Mouse (Mus musculus) left cerebral cortex, postnatal 14 days (tissue): Measurements from ENCODE around the gene Saal1. TPM values are rescaled to one million over a fixed set of nuclear protein-coding genes. Genes with fewer than 3 reads are reported as not detected.
A peak's percentile ranks its signal among the peaks of the same experiment; 100 is the strongest.
"Not testable (repeated sequence)": the region's sequence is repeated elsewhere in the genome, so short reads cannot be mapped to it uniquely, and the experiment has no call there.

Experiments
- DNase-seq, 2 experiments: peaks; one replicate each; pipeline ENCODE4 v3.0.0; 2021 to 2022; ENCODE audit warnings: low spot score in 2 of 2, mixed read lengths in 1 of 2
- intact Hi-C: fragments of 180-260 bp; cut with DNase I; formaldehyde crosslinking; loops from one replicate; pipeline ENCODE4 v1.15.1; 2025
- total RNA-seq, 2 experiments: library from RNA; stranded (reverse); gene quantifications; 2 replicates each; pipeline ENCODE4 v1.2.3; 2021

Saal1 gene
- total RNA-seq, 2 experiments from 2014 or later: 7.2 to 8.5 TPM

DNA sequence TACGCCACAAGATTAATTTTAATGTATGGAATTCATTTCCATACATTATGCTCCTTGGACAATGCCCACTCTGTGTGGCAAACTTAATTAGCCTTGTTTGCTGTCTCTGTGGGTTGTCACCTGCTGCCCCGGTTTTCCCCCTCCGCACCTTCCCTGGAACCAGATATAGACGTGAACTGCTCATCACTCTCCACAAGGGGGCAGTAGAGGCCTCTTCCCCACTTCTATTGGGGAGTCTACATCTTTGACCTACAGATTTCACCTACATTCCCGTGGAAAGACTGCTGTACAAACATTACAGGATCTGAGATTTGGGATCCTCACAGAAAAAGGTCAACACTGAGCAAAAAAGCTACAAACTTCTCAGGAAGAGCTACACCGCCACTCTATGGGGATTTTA, 4.0 kb upstream of the Saal1 start:
- peak; percentile 23 to 66 for DNase-seq
- intact Hi-C loops: loop anchor here (2.0 to 5.0 kb wide), 2 partner anchors 54 to 77 kb away; partner anchors contain the start of gene Sergef

DNA sequence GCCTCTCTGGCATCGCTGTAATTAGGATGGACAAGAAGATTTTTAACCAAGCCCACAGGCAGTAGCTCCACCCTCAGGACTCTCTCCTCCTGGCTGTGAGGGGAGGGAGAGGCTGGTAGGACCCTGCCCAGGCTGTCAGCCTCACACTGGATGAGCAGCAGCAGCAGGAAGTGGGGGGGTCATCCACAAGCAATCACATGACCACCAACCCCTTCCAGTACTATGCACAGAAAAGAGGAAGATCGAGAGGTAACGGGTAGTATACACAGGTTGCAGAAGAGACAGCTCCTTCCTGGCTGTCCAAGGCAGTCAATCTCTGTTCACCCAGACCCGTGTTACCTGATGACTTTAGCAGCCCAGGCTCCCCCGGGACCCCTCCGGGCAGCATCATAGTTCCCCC, 1.8 kb upstream of the Saal1 start:
- intact Hi-C loops: loop anchor here (5.0 kb wide), 1 partner anchor 75 kb away; the partner anchor contains the start of gene Sergef
- DNase-seq: no peak

DNA sequence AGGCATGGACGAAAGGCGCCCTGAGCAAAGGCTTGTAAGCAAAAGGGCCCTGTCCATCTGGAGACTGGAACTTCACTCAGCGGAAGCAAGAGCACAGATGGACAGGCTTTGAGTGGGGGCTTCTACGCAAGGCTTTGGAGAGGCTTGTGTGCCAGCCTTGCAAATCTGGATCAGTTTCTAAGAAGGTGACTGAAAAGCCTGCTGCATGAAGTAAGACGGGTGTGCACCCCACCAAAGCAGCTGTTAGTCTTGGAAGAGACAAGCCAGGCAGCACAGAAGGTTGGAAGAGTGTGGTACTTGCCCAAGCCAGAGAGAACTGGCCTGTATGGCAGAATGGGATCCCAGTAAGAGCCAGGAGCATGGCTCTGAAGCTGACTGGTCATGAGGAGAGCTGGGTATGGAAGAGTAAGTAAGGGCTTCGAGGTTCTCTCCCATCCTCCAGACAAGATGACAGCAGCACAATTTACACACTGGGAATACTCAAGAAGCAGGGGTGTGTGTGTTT, 9.9 kb downstream of the Saal1 start:
- intact Hi-C loops: no loop called here
- no peak for DNase-seq

DNA sequence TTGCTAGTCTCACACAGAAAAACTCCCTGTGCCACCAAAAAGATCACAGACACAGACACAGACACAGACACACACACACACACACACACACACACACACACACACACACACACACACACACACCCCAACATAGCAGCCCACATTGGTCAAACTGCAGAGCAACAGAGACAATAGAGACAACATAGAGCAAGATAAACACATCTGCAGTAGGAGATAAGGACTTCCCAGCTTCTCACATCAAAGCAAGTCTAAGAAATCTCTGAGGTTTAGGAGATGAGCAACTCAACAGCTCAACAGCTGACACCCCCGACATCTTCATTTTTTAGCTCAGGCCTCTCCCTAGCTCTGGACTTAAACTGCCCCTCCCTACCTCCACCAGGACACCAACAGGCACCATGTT, 13.7 kb downstream of the Saal1 start:
- intact Hi-C loops: no loop called here
- no peak for DNase-seq

DNA sequence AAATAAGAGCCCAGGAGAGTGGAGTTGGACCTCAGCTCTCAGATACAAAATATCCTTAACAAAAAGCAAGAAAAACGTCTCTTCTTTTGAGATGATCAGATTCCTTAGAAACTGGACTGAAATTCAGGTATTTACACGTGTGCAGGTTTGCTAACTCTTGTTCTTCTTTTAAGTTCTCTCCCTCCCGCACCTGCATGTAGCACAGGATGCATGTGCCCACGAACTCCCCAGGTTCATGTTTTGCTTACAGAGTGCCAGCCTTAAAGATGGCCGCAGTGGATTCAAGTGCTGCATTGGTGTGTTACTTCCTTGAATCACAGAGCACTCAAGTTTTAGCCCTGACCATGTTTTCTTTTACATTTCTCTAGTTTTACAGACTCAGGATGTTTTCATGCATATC, 23.7 kb downstream of the Saal1 start:
- intact Hi-C loops: no loop called here

DNA sequence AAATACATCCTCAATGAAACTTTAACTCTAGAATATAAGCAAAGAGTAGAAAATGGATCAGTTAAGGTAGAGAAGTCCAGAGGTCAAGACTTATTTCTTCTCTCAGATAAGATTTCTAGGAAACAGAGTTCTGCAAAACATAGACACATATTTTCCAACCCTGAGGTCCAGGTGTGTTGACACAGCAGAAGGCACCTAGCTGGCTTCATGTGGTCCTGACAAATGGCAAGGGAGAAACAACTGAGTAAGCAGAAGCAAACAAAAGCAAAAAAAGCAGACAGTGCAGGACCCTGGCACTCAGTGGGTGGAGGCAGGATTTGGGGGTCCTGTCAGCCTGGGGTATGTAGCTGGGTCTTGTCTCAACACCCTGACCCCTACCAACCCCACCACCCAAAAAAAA, 29.7 kb downstream of the Saal1 start:
- no peak for DNase-seq
- intact Hi-C loops: no loop called here

More for the DNA sequence above, 23.7 kb downstream of the Saal1 start:
- DNase-seq: no peak

DNA sequence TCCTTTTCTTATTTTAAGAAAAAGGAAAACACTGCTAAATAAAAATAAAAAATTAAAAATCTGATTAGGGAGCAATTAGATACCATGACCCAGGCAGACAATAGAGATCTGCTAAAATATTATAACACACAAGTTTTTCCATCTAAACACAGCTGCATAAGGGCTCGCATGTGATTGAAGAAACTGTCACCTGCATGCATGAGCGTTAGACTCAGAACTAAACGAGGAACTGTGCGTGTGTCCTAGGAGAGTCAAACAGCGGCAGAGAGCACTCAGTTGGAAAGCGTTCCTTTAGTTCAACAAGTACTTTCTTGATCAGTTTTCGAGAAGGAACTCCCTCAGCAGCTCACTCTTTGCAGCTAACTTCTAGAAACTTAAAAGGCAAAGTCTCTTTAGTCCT, 31.4 kb downstream of the Saal1 start:
- intact Hi-C loops, DNase-seq: not testable (repeated sequence)

DNA sequence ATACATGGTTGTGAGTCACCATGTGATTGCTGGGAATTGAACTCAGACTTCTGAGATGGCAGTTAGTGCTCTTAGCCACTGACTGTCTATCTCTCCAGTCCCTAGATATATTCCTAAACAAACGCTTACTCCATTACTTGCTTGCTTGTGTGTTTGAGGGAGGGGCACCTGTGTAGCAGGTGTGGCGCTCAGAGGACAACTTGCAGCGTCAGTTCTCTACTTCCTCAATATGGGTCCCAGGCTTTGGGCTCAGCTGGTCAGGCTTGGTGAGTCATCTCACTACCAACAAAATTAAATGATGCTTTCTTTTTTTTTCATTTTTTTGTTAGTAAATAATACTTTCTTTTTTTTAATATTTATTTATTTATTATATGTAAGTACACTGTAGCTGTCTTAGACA, 32.1 kb downstream of the Saal1 start:
- DNase-seq: no peak
- intact Hi-C loops: no loop called here

DNA sequence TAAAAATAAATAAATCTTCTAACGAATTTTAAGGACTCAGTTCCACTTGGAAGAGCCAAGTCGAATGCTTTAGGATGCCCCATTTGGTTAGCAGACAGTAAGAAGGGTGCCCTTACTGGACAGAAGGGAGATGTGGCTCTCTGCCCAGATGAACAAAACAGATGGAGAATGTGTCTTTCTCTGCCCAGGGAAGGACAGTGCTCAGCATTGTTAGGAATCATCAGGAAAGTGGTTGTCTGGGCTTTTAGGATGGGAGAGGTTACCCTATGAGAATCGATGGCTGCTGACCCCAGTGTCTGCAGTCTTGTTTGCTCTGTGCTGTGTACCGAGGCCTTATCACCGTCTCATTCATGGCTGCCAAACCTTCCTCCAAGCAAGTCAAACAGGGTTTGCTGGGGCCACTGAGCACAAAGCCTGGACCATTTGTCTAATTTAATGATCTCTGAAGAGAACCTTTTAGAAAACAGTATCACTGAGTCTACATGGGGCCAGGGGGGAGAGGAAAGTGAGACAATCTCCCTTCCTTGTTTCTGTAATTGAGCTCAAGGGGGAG, 33.6 kb downstream of the Saal1 start:
- intact Hi-C loops: no loop called here
- no peak for DNase-seq

DNA sequence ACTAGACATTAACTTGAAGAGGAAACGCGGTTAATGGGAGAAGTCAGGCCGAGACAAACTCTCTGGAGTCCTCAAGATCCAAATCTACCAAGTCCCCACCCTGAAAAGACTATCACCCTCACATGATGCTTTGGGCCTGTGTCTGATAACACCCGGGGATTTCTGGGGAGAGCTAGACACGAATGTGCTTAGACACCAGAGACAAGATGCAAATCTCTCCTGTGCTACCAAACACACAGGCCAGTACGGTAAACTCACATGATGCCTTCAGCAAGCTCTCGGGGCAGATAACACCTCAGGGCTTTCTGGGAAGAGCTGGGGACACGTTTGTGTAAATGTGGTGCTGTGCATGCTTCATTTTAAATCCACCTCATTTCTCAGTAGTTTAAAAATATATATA, 34.6 kb downstream of the Saal1 start:
- DNase-seq: no peak
- intact Hi-C loops: no loop called here

DNA sequence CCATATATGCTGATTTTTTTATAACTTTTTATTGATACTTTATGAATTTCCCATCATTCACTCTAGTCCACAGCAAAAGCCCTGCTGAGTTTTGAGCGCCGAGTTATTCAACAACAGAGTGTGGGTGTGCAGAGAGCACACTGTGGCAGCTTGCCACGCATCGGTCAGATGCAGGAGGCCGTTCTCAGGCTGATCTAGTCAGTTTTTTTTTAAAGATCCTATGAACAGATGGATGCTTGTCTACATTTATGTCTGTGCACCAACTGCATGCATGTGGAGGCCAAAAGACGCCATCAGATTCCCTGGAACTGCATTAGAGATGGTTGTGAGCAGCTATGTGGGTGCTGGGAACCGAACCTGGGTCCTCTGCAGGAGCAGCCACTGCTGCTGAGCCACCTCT, 35.4 kb downstream of the Saal1 start:
- intact Hi-C loops: no loop called here
- DNase-seq: no peak

DNA sequence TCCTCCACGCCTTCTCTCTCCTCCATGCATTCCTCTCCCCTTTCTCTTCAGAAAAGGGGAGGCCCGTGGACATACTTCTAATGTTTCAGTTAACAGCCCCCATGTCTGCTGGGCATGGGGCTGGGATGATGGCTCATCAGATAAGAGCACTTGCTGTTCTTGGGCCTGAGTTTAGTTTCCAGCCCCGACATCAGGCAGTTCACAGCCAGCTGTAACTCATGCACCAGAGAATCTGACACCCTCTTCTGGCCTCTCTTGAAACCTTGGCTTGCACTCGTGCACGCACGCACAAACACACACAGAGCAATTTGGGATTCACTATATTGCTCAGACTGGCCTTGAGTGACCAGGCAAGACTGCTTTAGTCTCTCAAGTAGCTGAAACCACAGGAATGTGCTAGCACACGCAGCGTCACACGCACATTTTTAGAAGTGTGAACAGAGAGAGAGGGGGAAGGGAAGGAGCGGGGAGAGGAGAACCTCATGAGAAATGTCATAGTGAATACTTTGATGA, 38.3 kb downstream of the Saal1 start, which contains the start of gene Tph1:
TSS of gene Tph1 (minus strand) at position 378 of the 513 bp plus-strand sequence.
- no peak for DNase-seq
- intact Hi-C loops: no loop called here

DNA sequence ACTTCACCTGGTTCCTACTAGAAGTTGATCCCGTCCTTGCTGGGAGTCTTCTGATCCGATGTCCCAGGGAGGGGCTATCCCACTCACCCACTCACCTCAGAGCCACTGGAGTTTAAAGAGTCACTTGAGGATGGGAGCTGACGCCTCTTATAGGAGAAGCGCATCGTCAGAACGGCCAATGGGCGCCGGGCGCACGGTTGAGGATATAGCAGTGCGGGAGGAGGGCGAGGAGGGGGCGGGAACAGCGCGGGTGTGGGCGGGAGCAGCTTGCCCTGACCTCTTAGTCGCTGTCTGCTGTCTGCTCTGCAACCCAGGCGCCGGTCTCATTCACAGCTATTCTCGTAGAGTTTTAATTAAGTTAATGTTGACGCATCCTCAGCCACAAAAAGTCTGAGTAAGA, 43.2 kb downstream of the Saal1 start:
- intact Hi-C loops: no loop called here

DNA sequence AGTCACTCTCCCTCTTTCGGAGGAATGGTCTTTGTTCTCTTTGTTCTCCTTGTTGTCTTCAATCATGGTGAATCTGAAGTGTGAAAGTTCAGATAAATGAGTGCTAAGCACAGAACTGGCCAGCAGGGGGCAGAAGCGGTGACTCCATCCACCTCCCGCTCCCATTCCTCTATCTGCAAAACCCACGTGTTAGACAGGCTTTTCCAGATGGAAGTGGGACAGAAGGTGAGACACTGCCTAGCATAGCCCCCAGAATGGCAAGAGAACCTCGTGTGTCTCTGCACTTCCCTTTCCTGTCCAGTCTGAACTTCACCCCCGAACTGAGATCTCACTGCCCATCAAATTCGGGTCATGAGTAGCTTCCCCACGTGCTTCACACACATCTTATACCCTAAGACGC, 45.2 kb downstream of the Saal1 start:
- intact Hi-C loops: no loop called here
- DNase-seq: peak; percentile 16 to 40

More for the DNA sequence above, 43.2 kb downstream of the Saal1 start:
- DNase-seq: no peak

DNA sequence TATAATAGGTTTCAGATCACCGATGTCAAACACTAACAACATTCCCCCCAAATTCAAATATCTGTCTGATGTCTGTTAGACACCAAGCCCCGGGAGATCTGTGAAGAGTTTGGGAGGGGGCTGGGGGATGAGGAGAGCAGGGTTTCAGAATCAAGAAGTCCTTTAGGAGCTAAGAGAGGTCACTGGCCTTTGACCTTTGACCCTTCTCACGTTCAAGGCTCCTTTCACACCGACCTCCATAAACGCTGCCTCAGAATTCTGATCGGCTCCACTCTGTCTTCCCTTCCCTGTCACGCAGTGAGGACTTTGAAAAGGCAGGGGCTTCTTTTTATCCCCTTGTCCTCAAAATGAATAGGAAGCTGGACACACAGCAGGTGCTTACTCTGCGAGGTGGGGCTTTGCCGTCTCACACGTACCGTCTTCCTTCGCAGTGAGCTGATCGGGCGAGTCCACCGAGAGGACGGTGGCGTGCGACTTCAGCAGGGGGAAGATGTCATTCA, 48.8 kb downstream of the Saal1 start:
- no peak for DNase-seq
- intact Hi-C loops: no loop called here

DNA sequence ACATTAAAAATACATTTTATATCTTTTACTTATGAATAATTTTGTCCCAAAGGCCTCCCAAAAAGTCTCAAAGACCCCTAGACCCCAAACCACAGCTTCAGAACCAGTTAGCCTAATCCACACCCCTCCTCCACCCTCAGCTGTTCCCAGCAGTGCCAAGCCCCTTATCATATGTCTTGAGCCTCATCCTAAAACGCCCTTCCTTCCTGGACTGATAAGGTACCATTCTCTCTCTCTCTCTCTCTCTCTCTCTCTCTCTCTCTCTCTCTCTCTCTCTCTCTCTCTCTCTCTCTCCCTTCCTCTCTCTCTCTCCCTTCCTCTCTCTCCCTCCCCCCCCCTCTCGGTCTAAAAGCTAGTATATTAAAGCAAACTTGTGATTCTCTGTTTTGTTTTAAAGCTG, 58.2 kb downstream of the Saal1 start:
- DNase-seq: no peak
- intact Hi-C loops: no loop called here

DNA sequence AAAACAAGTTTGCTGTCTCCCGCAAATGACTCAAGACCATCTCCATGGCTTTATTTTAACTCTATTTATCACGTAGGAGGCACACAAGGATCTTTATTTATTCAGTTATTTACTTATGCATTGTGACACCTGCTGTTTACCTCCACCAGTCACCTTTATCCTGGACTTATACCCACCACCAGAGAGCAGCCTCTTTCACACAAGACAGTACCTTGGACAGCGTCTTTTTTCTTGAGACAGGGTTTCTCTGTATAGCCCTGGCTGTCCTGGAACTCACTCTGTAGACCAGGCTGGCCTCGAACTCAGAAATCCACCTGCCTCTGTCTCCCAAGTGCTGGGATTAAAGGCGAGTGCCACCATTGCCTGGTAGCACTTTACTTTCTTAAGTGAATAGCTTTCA, 60.2 kb downstream of the Saal1 start:
- intact Hi-C loops, DNase-seq: not testable (repeated sequence)

DNA sequence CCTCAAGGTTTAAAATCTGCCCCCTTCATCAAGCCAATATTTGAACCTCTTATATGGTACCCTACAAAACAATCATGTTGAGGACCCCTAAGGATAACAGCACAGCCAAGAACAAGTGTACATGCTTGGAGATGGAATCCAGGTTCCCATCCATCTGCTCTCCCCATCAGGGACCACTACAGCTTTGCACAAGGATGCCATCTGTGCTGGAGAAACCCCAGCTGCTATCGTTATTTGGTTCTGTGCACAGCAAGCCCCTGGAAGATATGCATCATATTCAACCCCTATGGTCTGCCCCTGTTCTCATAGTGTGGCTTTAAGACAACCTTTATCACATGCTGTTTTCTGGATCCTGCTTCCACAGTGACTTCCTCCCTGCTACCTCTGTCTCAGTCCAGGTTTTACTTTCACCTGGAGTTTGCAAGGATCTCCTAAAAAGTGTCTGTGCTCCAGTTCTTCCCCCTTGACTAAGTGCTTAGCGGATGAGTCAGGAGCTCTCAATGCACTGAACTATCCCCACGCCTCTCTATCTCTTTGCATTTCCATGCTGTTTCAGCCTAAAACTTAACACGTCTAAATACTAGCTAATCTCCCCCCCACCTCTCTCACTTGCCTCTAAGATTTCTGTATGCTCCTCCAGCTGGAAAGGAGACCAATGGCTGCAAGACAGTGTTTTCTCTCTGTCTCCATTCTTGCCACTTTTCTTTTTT, 61.9 kb downstream of the Saal1 start:
- intact Hi-C loops: no loop called here
- DNase-seq: peak in 1 of 2 experiments; percentile 35

DNA sequence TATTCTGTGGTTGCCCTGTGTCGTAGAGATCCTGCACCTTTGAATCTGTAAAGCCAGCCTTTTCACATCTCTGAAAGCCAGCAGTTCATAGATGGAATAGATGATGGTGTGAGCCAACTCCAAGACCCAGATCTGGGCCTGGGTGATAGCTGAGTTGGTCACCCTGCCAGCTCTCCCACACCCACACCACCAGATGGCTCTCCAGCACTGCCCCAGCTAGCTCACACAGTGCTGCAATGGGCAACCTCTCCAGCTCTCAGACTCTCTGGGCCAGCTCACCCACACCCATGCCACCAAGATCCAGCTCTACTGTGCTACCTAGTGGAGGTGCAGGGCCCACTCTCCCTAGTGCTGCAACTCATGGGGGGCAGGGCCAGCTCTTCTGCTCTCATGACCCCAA, 67.3 kb downstream of the Saal1 start:
- intact Hi-C loops: loop anchor here (5.0 kb wide), 1 partner anchor 129 kb away; no protein-coding TSS in a partner anchor
- DNase-seq: peak; percentile 42 to 46

DNA sequence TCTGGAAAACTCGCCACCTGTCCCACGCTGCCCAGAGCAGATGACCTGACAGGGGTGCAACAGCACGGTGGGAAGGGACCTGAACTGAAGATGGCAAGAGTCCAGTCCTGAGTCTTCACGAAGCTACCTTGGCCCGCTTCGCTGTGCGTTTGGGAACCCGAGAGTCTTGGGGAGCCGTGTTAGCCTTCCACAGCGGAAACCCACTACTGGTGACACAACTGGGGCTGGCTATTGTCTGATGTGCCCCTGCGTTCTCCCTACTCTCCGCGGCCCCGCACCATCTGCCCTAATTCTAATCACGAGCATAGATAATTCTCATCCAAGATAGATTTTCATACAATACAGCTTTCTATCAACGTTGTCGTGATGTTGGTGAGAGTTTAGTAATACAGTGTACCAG, 70.4 kb downstream of the Saal1 start:
- intact Hi-C loops: loop anchor here (5.0 kb wide), 1 partner anchor 132 kb away; no protein-coding TSS in a partner anchor
- DNase-seq: no peak

DNA sequence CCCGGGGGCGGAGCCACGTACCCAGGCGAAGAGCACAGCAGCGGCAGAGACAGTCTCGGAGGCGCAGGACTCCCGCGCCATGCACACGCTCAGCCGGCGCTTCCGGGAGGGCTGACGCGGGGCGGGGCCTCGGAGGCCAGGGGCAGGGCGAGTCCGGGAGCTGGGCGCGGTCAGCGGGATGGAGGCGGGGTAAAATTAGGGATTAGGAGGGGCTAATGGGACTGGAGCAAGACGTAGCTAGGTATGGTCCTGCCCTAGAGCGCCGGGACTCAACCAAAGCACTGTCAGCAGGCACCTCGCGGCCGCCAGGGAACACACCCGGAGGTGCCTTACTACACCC, 70.8 kb downstream of the Saal1 start, which contains the start of gene Sergef:
TSS of gene Sergef (minus strand) at position 116 of the 340 bp plus-strand sequence.
- intact Hi-C loops: loop anchor here (5.0 kb wide), 2 partner anchors 73 to 133 kb away; partner anchors contain the start of gene Saal1
- DNase-seq: peak; percentile 86 to 87
